Mouse (Mus musculus): Measurements from ENCODE around the gene Ncor1.

The Ncor1 gene

DNA sequence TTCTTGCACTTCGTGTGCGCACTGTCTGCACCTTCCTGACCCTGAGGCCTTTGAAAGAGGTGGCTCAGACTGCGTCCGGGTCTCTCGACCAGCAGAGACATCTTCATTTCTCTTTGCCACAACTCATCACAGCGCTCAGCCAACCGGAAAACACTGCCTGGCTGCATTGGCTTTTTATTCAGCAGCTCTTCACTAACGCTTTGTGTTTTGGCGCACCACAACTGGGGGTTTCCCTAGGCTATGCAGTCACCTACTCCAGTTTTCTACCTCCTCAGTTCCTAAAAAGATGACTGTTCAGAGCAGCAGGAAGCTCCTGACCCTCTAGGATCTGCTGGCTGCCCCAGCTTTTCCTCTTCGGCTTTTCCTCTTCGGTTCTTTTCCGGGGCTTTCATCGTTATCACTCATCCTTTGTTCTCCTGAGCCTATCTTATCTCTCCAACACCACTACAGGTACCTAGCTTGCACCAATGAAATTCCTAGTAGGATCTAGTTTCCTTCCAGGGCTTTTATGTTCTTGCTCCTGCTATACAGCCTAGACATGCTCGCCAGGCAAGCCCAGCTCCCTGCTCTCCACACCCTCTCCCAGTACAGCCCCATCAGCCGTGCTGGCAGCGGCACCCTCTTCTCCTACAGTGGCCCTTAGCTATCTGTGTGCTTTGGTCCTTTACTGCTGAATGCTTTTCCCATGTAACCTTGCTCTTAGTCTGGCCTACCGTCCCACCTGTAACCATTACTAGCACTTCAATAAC, 191.7 kb downstream of the Ncor1 start:
- no peak for DNase-seq (ENCODE audit: low spot score)
